Mouse (Mus musculus) thymus, adult 2 months (tissue): ENCODE data around the gene Gse1.

Experiments used
- CTCF ChIP-seq: fragments of 200-500 bp; IDR thresholded peaks from 2 replicates; pipeline ENCODE4 v1.5.1; 2012; ENCODE audit warnings: mild to moderate bottlenecking, control low read depth, low read length, moderate library complexity, borderline replicate concordance; ENCODE audit not compliant: control insufficient read depth, poor library complexity, insufficient read depth; ENCODE audit errors: extremely low read depth
- POLR2A ChIP-seq: fragments of 200-500 bp; IDR thresholded peaks from 2 replicates; pipeline ENCODE4 v1.6.1; 2012; ENCODE audit warnings: mild to moderate bottlenecking, low read length, control low read depth, moderate library complexity; ENCODE audit not compliant: control insufficient read depth, poor library complexity, insufficient read depth; ENCODE audit errors: extremely low read depth

GRCm38 (mm10) chr8:120607460-120607859 lies 379.2 kb downstream of the Gse1 start:
- no peak for TF ChIP-seq POLR2A
- TF ChIP-seq CTCF = no peak
